Mouse (Mus musculus): ENCODE data around the gene Gpam. TPM values are rescaled to one million over a fixed set of nuclear protein-coding genes. Genes with fewer than 3 reads are reported as not detected.
"Not testable (repeated sequence)": the region's sequence is repeated elsewhere in the genome, so short reads cannot be mapped to it uniquely, and the experiment has no call there.

Gene Gpam
- 0.04 and 0.05 TPM in 2 replicates for polyA plus RNA-seq (2012)

GRCm38 (mm10) chr19:55127072-55127718, at the start of gene Gpam:
Gene Gpam (minus strand): TSS chr19:55127238.
- TF ChIP-seq TAL1 (IDR thresholded peaks at IDR 0.05; ENCODE audit: low read length) (no peak), GATA1 (IDR thresholded peaks at IDR 0.05; ENCODE audit: low read length) (no peak)
- H3K36me3 ChIP-seq (ENCODE audit: control insufficient read depth) = no peaks in the 10 kb centered on the region
- H3K4me1 ChIP-seq (ENCODE audit: control insufficient read depth) = no peaks in the 10 kb centered on the region
- no peaks in the 10 kb centered on the region for H3K27me3 ChIP-seq (ENCODE audit: control insufficient read depth)
- no peaks in the 10 kb centered on the region for H3K9me3 ChIP-seq (ENCODE audit: control insufficient read depth, low read length)
- H3K4me3 ChIP-seq (replicated peaks) = peak within 1 kb of the TSS; percentile 48

GRCm38 (mm10) chr19:55171585-55171984, 44.5 kb upstream of the Gpam start:
- Histone ChIP-seq H3K4me1 (ENCODE audit: control insufficient read depth) (no peaks in the 10 kb centered on the region), H3K27me3 (ENCODE audit: control insufficient read depth) (no peaks in the 10 kb centered on the region), H3K9me3 (ENCODE audit: control insufficient read depth, low read length) (peaks cover 5% of the 10 kb centered on the region), H3K4me3 (replicated peaks) (no peak overlapping the region), H3K36me3 (ENCODE audit: control insufficient read depth) (no peaks in the 10 kb centered on the region)
- TF ChIP-seq GATA1 (IDR thresholded peaks at IDR 0.05; ENCODE audit: low read length) (no peak), TAL1 (IDR thresholded peaks at IDR 0.05; ENCODE audit: low read length) (no peak)

DNA sequence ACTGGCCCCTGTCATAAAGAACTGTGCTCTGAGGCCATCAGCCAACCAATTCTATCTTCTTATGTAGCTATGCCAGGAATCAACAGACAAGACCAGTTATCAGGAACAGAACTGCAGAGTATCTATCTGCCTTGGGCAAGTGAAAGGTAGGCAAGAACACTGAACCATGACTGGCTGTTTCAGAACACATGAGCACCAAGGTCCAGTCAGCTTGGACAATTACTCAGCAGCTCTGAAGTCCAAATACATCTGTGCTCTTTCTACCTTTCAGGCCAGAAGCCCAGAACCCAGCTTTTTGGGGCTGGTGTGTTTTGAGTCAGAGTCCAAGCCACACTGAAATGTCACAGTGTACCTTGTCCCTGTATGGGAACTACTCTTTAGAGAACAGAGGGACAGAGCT, 43.4 kb upstream of the Gpam start:
- TF ChIP-seq TAL1 (IDR thresholded peaks at IDR 0.05; ENCODE audit: low read length) = no peak
- no peak for TF ChIP-seq GATA1 (IDR thresholded peaks at IDR 0.05; ENCODE audit: low read length)
- H3K27me3 ChIP-seq (ENCODE audit: control insufficient read depth) = no peaks in the 10 kb centered on the region
- no peaks in the 10 kb centered on the region for H3K36me3 ChIP-seq (ENCODE audit: control insufficient read depth)
- no peak overlapping the region for H3K4me3 ChIP-seq (replicated peaks)
- no peaks in the 10 kb centered on the region for H3K4me1 ChIP-seq (ENCODE audit: control insufficient read depth)
- peaks cover 5% of the 10 kb centered on the region for H3K9me3 ChIP-seq (ENCODE audit: control insufficient read depth, low read length)

DNA sequence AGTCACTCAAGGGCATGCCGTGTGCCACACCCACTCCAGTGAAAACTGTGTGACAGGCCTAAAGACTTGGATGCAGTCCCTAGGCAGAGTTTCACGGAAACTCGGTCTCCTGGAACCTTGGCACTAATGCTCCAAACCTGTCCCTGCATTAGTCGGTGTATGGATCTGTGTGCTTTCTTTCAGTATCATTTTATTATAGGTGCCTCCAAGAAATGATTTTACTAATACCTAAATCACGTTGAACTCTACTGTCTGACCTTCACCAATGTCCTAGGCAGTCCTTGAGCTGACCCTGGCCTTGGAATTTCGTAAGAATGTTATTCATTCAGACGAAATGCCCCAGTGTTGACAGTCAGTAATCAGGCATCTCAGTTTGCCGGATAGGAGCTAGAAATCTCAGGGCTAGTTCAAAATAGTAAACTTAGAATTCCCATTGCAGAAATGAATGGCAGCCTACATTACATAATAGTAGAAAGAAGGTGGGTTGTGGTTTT, 42.2 kb upstream of the Gpam start:
- H3K27me3 ChIP-seq (ENCODE audit: control insufficient read depth); H3K36me3 ChIP-seq (ENCODE audit: control insufficient read depth); H3K9me3 ChIP-seq (ENCODE audit: control insufficient read depth, low read length); H3K4me1 ChIP-seq (ENCODE audit: control insufficient read depth); H3K4me3 ChIP-seq (replicated peaks): not testable (repeated sequence)

DNA sequence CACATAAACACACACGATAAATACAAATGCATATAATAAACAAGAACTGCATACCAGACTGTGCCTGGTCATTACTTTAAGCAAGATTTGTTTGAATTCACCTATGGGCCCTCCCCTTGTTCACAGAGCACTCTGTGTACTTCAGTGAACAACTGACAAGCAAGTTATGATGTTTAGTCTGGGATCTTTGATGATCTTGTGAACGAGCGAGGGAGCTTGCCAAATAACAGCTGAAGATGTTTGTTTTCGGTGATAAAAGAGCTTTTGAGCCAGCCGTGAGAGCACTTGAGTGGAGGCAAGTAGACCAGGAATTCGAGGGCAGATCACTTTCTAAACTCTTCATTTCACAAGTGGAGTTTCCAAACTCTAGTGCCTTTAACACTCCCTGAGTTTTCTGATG, 41.3 kb upstream of the Gpam start:
- peaks cover 5% of the 10 kb centered on the region for H3K9me3 ChIP-seq (ENCODE audit: control insufficient read depth, low read length)
- no peaks in the 10 kb centered on the region for H3K4me1 ChIP-seq (ENCODE audit: control insufficient read depth)
- no peak for TF ChIP-seq TAL1 (IDR thresholded peaks at IDR 0.05; ENCODE audit: low read length)
- TF ChIP-seq GATA1 (IDR thresholded peaks at IDR 0.05; ENCODE audit: low read length) = no peak
- H3K4me3 ChIP-seq (replicated peaks) = no peak overlapping the region
- no peaks in the 10 kb centered on the region for H3K36me3 ChIP-seq (ENCODE audit: control insufficient read depth)
- no peaks in the 10 kb centered on the region for H3K27me3 ChIP-seq (ENCODE audit: control insufficient read depth)

DNA sequence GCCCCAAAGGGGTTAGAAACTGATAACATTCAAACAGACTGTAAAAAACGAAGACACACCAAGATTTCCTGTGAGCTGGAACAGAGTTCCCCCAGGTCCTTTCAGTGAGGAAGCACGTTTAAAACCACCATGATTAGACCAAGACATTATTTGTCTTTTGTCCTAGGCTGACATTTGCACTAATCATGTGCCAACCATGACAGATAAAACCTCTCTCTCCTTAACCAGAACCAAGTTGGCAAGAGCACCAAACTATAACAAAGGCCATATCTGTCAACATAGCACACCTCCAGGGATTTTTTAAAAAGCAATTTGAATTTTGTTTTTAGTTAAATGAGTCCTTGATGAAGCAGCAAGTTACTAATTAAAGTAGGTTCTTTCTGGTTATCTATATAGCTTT, 40.7 kb upstream of the Gpam start:
- no peaks in the 10 kb centered on the region for H3K4me1 ChIP-seq (ENCODE audit: control insufficient read depth)
- TF ChIP-seq TAL1 (IDR thresholded peaks at IDR 0.05; ENCODE audit: low read length) = no peak
- H3K9me3 ChIP-seq (ENCODE audit: control insufficient read depth, low read length) = peaks cover 5% of the 10 kb centered on the region
- no peaks in the 10 kb centered on the region for H3K27me3 ChIP-seq (ENCODE audit: control insufficient read depth)
- H3K36me3 ChIP-seq (ENCODE audit: control insufficient read depth) = no peaks in the 10 kb centered on the region
- H3K4me3 ChIP-seq (replicated peaks) = no peak overlapping the region

- Histone ChIP-seq H3K36me3 (ENCODE audit: control insufficient read depth) (no peaks in the 10 kb centered on the region), H3K9me3 (ENCODE audit: control insufficient read depth, low read length) (peaks cover 5% of the 10 kb centered on the region), H3K27me3 (ENCODE audit: control insufficient read depth) (no peaks in the 10 kb centered on the region), H3K4me3 (replicated peaks) (no peak overlapping the region), H3K4me1 (ENCODE audit: control insufficient read depth) (no peaks in the 10 kb centered on the region)
- TF ChIP-seq GATA1 (IDR thresholded peaks at IDR 0.05; ENCODE audit: low read length) (no peak), TAL1 (IDR thresholded peaks at IDR 0.05; ENCODE audit: low read length) (no peak)
These were observed 39.7 kb upstream of the Gpam start for GRCm38 (mm10) chr19:55166741-55167140.

GRCm38 (mm10) chr19:55165954-55166353, 38.9 kb upstream of the Gpam start:
- Histone ChIP-seq H3K36me3 (ENCODE audit: control insufficient read depth) (no peaks in the 10 kb centered on the region), H3K4me1 (ENCODE audit: control insufficient read depth) (no peaks in the 10 kb centered on the region), H3K27me3 (ENCODE audit: control insufficient read depth) (no peaks in the 10 kb centered on the region), H3K4me3 (replicated peaks) (no peak overlapping the region), H3K9me3 (ENCODE audit: control insufficient read depth, low read length) (peaks cover 5% of the 10 kb centered on the region)
- TF ChIP-seq GATA1 (IDR thresholded peaks at IDR 0.05; ENCODE audit: low read length) (no peak), TAL1 (IDR thresholded peaks at IDR 0.05; ENCODE audit: low read length) (no peak)

DNA sequence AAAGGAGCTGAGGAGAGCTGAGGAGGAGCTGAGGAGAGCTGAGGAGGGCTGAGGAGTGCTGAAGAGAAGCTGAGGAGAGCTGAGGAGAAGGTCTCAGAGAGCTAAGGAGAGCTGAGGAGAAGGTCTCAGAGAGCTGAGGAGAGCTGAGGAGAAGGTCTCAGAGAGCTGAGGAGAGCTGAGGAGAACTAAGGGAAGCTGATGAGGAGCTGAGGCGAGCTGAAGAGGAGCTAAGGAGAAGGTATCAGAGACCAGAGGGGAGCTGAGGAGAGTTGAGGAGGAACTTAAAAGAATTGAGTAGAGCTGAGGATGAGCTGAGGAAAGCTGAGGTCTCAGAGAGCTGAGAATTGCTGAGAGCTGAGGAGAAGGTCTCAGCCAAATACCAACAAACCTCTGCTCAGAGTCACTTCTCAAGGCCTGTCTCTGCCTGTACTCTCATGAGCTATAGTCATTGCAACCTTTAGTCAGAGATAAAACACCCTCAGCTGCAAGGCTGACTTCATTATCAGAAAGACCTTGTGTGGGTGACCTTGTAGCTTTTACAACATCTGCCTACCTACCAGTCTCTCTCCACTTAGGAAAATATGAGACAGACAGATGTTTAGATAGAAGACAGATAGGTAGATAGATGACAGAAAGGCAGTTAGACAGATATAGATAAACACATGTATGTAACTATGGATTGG, 38.3 kb upstream of the Gpam start:
- Histone ChIP-seq H3K27me3 (ENCODE audit: control insufficient read depth) (no peaks in the 10 kb centered on the region), H3K36me3 (ENCODE audit: control insufficient read depth) (no peaks in the 10 kb centered on the region), H3K9me3 (ENCODE audit: control insufficient read depth, low read length) (peaks cover 4% of the 10 kb centered on the region)

More for the DNA sequence above, 38.3 kb upstream of the Gpam start:
- H3K4me3 ChIP-seq (replicated peaks) = no peak overlapping the region
- TF ChIP-seq TAL1 (IDR thresholded peaks at IDR 0.05; ENCODE audit: low read length) (no peak), GATA1 (IDR thresholded peaks at IDR 0.05; ENCODE audit: low read length) (no peak)
- H3K4me1 ChIP-seq (ENCODE audit: control insufficient read depth) = no peaks in the 10 kb centered on the region

Data from erythroblast, embryonic 14.5 days (primary cell).